Mouse (Mus musculus) cerebellum, postnatal 14 days (tissue): ENCODE results near the gene Rhot1.

ENCODE experiments used
- DNase-seq, 2 experiments: peaks; one replicate each; pipeline ENCODE4 v3.0.0; 2021; ENCODE audit warnings: mixed read lengths in 2 of 2

The Rhot1 gene

GRCm38 (mm10) chr11:80291004-80291403 lies 82.2 kb downstream of the Rhot1 start:
- peak in 1 of 2 experiments; percentile 48 for DNase-seq

GRCm38 (mm10) chr11:80292463-80292862 lies 83.6 kb downstream of the Rhot1 start:
- DNase-seq = no peak

- DNase-seq = no peak
Observed at GRCm38 (mm10) chr11:80295066-80295465, 86.2 kb downstream of the Rhot1 start.

GRCm38 (mm10) chr11:80295785-80296184 lies 87.0 kb downstream of the Rhot1 start:
- peak in 1 of 2 experiments; percentile 48 for DNase-seq

- no peak for DNase-seq
Observed at GRCm38 (mm10) chr11:80299513-80300235, 90.9 kb downstream of the Rhot1 start.

- DNase-seq = peak; percentile 34 to 40
Observed at GRCm38 (mm10) chr11:80300551-80301315, 91.9 kb downstream of the Rhot1 start, which contains the start of gene Rhbdl3. Gene Rhbdl3, plus strand, starts transcription at chr11:80300912.

GRCm38 (mm10) chr11:80301316-80302045 lies 92.7 kb downstream of the Rhot1 start:
- DNase-seq = peak; percentile 50 to 68

GRCm38 (mm10) chr11:80302046-80302390 lies 93.2 kb downstream of the Rhot1 start:
- DNase-seq = no peak

- peak; percentile 61 to 64 for DNase-seq
Observed at GRCm38 (mm10) chr11:80302536-80302935, 93.7 kb downstream of the Rhot1 start.

- no peak for DNase-seq
Observed at GRCm38 (mm10) chr11:80303746-80304145, 94.9 kb downstream of the Rhot1 start.

- no peak for DNase-seq
Observed at GRCm38 (mm10) chr11:80304846-80305245, 96.0 kb downstream of the Rhot1 start.

- DNase-seq = no peak
Observed at GRCm38 (mm10) chr11:80308537-80308936, 99.7 kb downstream of the Rhot1 start.

- peak; percentile 36 to 50 for DNase-seq
Observed at GRCm38 (mm10) chr11:80311271-80311670, 102.5 kb downstream of the Rhot1 start.

- no peak for DNase-seq
Observed at GRCm38 (mm10) chr11:80312049-80312448, 103.2 kb downstream of the Rhot1 start.

GRCm38 (mm10) chr11:80312565-80312964 lies 103.7 kb downstream of the Rhot1 start:
- DNase-seq = no peak

- DNase-seq = no peak
Observed at GRCm38 (mm10) chr11:80313462-80313861, 104.6 kb downstream of the Rhot1 start.

GRCm38 (mm10) chr11:80313944-80314343 lies 105.1 kb downstream of the Rhot1 start:
- no peak for DNase-seq

GRCm38 (mm10) chr11:80315743-80316639 lies 107.2 kb downstream of the Rhot1 start:
- peak; percentile 68 to 76 for DNase-seq
